Mouse (Mus musculus): ENCODE measurements around the gene Plcb1. TPM values are rescaled to one million over a fixed set of nuclear protein-coding genes. Genes with fewer than 3 reads are reported as not detected.

Gene Plcb1
- polyA plus RNA-seq, 1 experiment from 2014 or later, result 7.7 TPM

- H3K27ac ChIP-seq (ENCODE audit: low read depth, low read length), result no peak overlapping the region
- H3K4me2 ChIP-seq (replicated peaks; ENCODE audit: low read depth), result no peak overlapping the region
- no peaks in the 10 kb centered on the region for H3K36me3 ChIP-seq (ENCODE audit: control insufficient read depth, insufficient read depth)
- no peak for ATAC-seq
- TF ChIP-seq CTCF (IDR thresholded peaks at IDR 0.05; ENCODE audit: low read depth), result no peak
- no peak overlapping the region for H3K9ac ChIP-seq (ENCODE audit: low read depth, low read length)
- H3K9me3 ChIP-seq (ENCODE audit: control insufficient read depth), result no peaks in the 10 kb centered on the region
- H3K4me3 ChIP-seq (ENCODE audit: low read depth, low read length), result no peak overlapping the region
- 85% methylated on average over 8 of the region's 8 CpGs for WGBS
- no peaks in the 10 kb centered on the region for H3K4me1 ChIP-seq (replicated peaks; ENCODE audit: control insufficient read depth, insufficient read depth, low read length)
- no peaks in the 10 kb centered on the region for H3K27me3 ChIP-seq (replicated peaks; ENCODE audit: control insufficient read depth, insufficient read depth, low read length)
These were observed 510.4 kb downstream of the Plcb1 start for GRCm38 (mm10) chr2:135296184-135296769.

- Histone ChIP-seq H3K9me3 (ENCODE audit: control insufficient read depth) (no peaks in the 10 kb centered on the region), H3K27me3 (replicated peaks; ENCODE audit: control insufficient read depth, insufficient read depth, low read length) (no peaks in the 10 kb centered on the region), H3K36me3 (ENCODE audit: control insufficient read depth, insufficient read depth) (no peaks in the 10 kb centered on the region), H3K27ac (ENCODE audit: low read depth, low read length) (no peak overlapping the region), H3K4me2 (replicated peaks; ENCODE audit: low read depth) (no peak overlapping the region), H3K9ac (ENCODE audit: low read depth, low read length) (no peak overlapping the region), H3K4me3 (ENCODE audit: low read depth, low read length) (no peak overlapping the region), H3K4me1 (replicated peaks; ENCODE audit: control insufficient read depth, insufficient read depth, low read length) (no peaks in the 10 kb centered on the region)
- no peak for ATAC-seq
- WGBS, result 80% methylated on average over 1 of the region's 1 CpGs
- TF ChIP-seq CTCF (IDR thresholded peaks at IDR 0.05; ENCODE audit: low read depth), result no peak
These were observed 514.6 kb downstream of the Plcb1 start for GRCm38 (mm10) chr2:135300480-135300879.

GRCm38 (mm10) chr2:135302483-135302882 lies 516.6 kb downstream of the Plcb1 start:
- Histone ChIP-seq H3K9me3 (ENCODE audit: control insufficient read depth) (no peaks in the 10 kb centered on the region), H3K4me3 (ENCODE audit: low read depth, low read length) (no peak overlapping the region), H3K27me3 (replicated peaks; ENCODE audit: control insufficient read depth, insufficient read depth, low read length) (no peaks in the 10 kb centered on the region), H3K9ac (ENCODE audit: low read depth, low read length) (no peak overlapping the region), H3K4me1 (replicated peaks; ENCODE audit: control insufficient read depth, insufficient read depth, low read length) (no peaks in the 10 kb centered on the region), H3K27ac (ENCODE audit: low read depth, low read length) (no peak overlapping the region), H3K4me2 (replicated peaks; ENCODE audit: low read depth) (no peak overlapping the region), H3K36me3 (ENCODE audit: control insufficient read depth, insufficient read depth) (no peaks in the 10 kb centered on the region)
- 93% methylated on average over 2 of the region's 2 CpGs for WGBS
- no peak for ATAC-seq
- no peak for TF ChIP-seq CTCF (IDR thresholded peaks at IDR 0.05; ENCODE audit: low read depth)

DNA sequence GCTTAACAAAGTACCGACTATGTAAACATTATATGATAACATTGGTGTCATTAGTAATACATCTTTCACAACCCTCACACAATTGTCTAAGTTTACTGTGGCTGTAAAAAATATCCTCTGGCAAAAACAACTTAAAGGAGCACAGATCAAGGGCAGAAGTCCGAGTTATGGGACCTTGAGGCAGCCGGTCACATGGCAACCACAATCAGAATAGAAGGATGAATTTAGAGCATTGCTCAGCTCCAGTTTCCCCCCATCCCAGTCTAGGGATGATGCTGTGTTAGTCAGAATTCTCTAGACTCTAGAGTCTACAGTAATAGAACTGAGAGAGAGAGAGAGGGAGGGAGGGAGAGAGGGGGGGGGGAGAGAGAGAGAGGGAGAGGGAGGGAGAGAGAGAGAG lies 519.3 kb downstream of the Plcb1 start:
- H3K4me2 ChIP-seq (replicated peaks; ENCODE audit: low read depth), result no peak overlapping the region
- H3K9me3 ChIP-seq (ENCODE audit: control insufficient read depth), result no peaks in the 10 kb centered on the region
- ATAC-seq, result no peak
- H3K27ac ChIP-seq (ENCODE audit: low read depth, low read length), result no peak overlapping the region
- H3K36me3 ChIP-seq (ENCODE audit: control insufficient read depth, insufficient read depth), result no peaks in the 10 kb centered on the region
- 36% methylated on average over 3 of the region's 3 CpGs for WGBS
- no peak overlapping the region for H3K4me3 ChIP-seq (ENCODE audit: low read depth, low read length)
- H3K9ac ChIP-seq (ENCODE audit: low read depth, low read length), result no peak overlapping the region
- no peak for TF ChIP-seq CTCF (IDR thresholded peaks at IDR 0.05; ENCODE audit: low read depth)
- H3K27me3 ChIP-seq (replicated peaks; ENCODE audit: control insufficient read depth, insufficient read depth, low read length), result no peaks in the 10 kb centered on the region
- H3K4me1 ChIP-seq (replicated peaks; ENCODE audit: control insufficient read depth, insufficient read depth, low read length), result no peaks in the 10 kb centered on the region

DNA sequence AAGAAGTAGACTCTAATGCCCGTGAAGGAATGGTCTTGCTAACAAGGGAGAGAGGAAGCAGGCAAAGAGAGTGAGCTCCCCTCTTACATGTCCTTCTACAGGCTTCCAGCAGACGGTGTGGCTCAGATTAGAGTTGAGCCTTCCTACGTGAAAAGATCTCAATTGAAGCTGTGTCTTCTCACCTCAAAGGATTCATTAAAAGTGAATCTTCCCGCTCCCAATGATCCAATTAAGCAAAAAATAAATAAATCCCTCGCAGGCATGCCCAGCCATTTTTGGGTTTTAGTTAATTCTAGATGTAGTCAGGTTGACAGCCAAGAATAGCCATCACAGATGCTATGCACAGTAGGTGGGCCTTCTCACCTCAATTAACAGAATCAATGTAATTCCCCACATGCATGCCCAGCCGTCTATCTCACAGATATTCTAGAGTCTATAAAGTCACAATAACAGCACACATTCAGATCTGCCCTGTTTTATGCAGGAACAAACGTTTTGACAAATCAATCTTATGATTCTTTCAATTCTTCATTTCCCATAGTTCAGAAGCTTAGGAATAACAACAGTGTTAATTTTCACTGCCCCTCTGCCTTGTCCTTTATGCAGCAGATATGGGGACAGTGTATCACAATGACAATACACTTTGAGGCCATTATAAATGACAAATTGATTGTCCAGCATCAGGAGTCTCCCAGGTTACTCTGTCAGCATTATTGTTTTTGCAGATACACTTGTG lies 520.0 kb downstream of the Plcb1 start:
- TF ChIP-seq CTCF (IDR thresholded peaks at IDR 0.05; ENCODE audit: low read depth), result no peak
- 78% methylated on average over 7 of the region's 7 CpGs for WGBS
- H3K4me2 ChIP-seq (replicated peaks; ENCODE audit: low read depth), result no peak overlapping the region
- no peak overlapping the region for H3K9ac ChIP-seq (ENCODE audit: low read depth, low read length)
- no peak overlapping the region for H3K27ac ChIP-seq (ENCODE audit: low read depth, low read length)
- H3K36me3 ChIP-seq (ENCODE audit: control insufficient read depth, insufficient read depth), result no peaks in the 10 kb centered on the region
- no peak overlapping the region for H3K4me3 ChIP-seq (ENCODE audit: low read depth, low read length)
- no peaks in the 10 kb centered on the region for H3K4me1 ChIP-seq (replicated peaks; ENCODE audit: control insufficient read depth, insufficient read depth, low read length)
- H3K9me3 ChIP-seq (ENCODE audit: control insufficient read depth), result no peaks in the 10 kb centered on the region
- no peaks in the 10 kb centered on the region for H3K27me3 ChIP-seq (replicated peaks; ENCODE audit: control insufficient read depth, insufficient read depth, low read length)
- ATAC-seq, result no peak

DNA sequence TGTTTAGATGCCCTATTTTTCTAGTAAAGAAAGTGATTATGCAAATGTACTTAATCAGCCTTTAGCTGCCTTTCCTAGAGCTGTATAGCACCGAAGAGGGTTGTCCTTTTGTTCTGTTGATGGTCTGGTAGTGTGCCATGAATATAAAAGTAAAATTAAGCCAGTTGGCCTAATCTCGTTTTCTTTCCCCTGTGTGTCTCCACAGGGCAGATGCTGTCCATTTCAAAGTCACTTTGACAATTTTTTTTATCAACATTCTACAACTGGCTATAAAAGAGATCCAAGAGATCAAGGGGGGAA lies 520.6 kb downstream of the Plcb1 start:
- no peak overlapping the region for H3K4me2 ChIP-seq (replicated peaks; ENCODE audit: low read depth)
- WGBS, result 77% methylated on average over 2 of the region's 2 CpGs
- no peak overlapping the region for H3K4me3 ChIP-seq (ENCODE audit: low read depth, low read length)
- H3K27me3 ChIP-seq (replicated peaks; ENCODE audit: control insufficient read depth, insufficient read depth, low read length), result no peaks in the 10 kb centered on the region
- no peak overlapping the region for H3K9ac ChIP-seq (ENCODE audit: low read depth, low read length)
- no peak for ATAC-seq
- H3K36me3 ChIP-seq (ENCODE audit: control insufficient read depth, insufficient read depth), result no peaks in the 10 kb centered on the region
- no peaks in the 10 kb centered on the region for H3K9me3 ChIP-seq (ENCODE audit: control insufficient read depth)
- no peak overlapping the region for H3K27ac ChIP-seq (ENCODE audit: low read depth, low read length)
- TF ChIP-seq CTCF (IDR thresholded peaks at IDR 0.05; ENCODE audit: low read depth), result no peak
- no peaks in the 10 kb centered on the region for H3K4me1 ChIP-seq (replicated peaks; ENCODE audit: control insufficient read depth, insufficient read depth, low read length)
